Mouse (Mus musculus) embryonic facial prominence, embryonic 12.5 days (tissue): ENCODE measurements at regions not wholly inside any gene's neighbourhood (a gene's known extent, or its start where the extent isn't known, plus 50 kb on each side); places are given as distances from the start of the nearest gene placed in this dataset.

ENCODE experiments used
- ATAC-seq: fragments of 200-750 bp; cut with Nextera tagmentation; 2 replicates; pipeline ENCODE4 v1.8.0; 2017; ENCODE audit not compliant: insufficient number of reproducible peaks, insufficient read depth, low FRiP score, low TSS enrichment
- H3K27ac ChIP-seq: fragments of 300-500 bp; sonication (generic); 2 replicates; pipeline ENCODE4 v1.5.1; 2016; ENCODE audit warnings: mild to moderate bottlenecking
- H3K27me3 ChIP-seq: fragments of 300-500 bp; sonication (generic); 2 replicates; pipeline ENCODE4 v1.6.1; 2016; ENCODE audit warnings: mild to moderate bottlenecking, moderate library complexity
- H3K36me3 ChIP-seq: fragments of 300-500 bp; sonication (generic); 2 replicates; pipeline ENCODE4 v1.6.1; 2016; ENCODE audit warnings: mild to moderate bottlenecking
- H3K4me1 ChIP-seq: fragments of 300-500 bp; sonication (generic); 2 replicates; pipeline ENCODE4 v1.6.1; 2016
- H3K4me2 ChIP-seq: fragments of 300-500 bp; sonication (generic); replicated peaks from 2 replicates; pipeline ENCODE4 v1.6.1; 2016; ENCODE audit warnings: mild to moderate bottlenecking, moderate library complexity
- H3K4me3 ChIP-seq: fragments of 300-500 bp; sonication (generic); 2 replicates; pipeline ENCODE4 v1.5.1; 2016; ENCODE audit warnings: mild to moderate bottlenecking
- H3K9ac ChIP-seq: fragments of 300-500 bp; sonication (generic); 2 replicates; pipeline ENCODE4 v1.6.1; 2016; ENCODE audit warnings: mild to moderate bottlenecking, moderate library complexity
- H3K9me3 ChIP-seq: fragments of 300-500 bp; sonication (generic); 2 replicates; pipeline ENCODE4 v1.6.1; 2016; ENCODE audit warnings: mild to moderate bottlenecking, moderate library complexity
- WGBS: fragments of 180-500 bp; shearing (Covaris S2); methylation state at CpG from one replicate; pipeline ENCODE4 v1.1.7; 2016; 5-methylcytosine and 5-hydroxymethylcytosine counted together

DNA sequence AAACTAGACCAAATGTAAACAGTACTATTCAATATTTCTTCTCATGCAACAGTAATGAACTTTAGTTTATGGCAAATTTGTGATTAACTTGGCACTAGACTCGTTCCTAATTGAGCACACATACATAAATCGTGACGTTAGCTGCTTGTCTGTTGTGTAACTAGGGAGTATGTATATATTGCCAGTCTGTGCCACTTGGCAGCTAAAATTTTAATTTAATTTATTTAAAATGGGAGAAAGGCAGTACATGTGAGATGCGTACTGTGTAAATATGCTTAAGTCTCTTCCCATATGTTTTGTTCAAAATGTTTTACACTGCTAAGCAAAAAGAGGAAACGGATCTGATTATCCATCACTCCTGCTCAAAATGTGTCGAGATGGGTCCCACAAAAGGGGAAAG, 553.1 kb downstream of the Rwdd3 start:
- no peak for ATAC-seq
- 87% methylated on average over 6 of the region's 6 CpGs for WGBS
- H3K9me3 ChIP-seq = no peaks in the 10 kb centered on the region
- H3K9ac ChIP-seq = no peak overlapping the region
- H3K4me1 ChIP-seq = no peaks in the 10 kb centered on the region
- no peaks in the 10 kb centered on the region for H3K27me3 ChIP-seq
- no peak overlapping the region for H3K4me3 ChIP-seq
- no peaks in the 10 kb centered on the region for H3K36me3 ChIP-seq
- H3K27ac ChIP-seq = no peak overlapping the region
- H3K4me2 ChIP-seq = no peak overlapping the region

DNA sequence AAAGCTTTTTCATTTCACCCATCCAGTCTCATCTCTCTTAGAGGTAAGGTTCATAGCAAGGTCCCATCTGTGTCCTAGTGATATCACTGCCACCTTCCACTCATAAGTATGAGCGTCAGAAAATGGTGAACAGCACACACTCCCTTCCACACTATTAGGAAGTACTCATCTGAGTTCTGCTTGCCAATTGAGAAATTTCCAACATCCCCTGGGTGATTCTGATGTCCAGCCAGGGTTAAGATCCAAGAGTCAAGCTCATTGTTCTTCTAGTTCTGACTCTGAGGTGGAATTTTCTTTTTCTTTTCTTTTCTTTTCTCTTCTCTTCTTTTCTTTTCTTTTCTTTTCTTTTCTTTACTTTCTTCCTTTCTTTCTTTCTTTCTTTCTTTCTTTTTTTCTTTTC, 577.3 kb downstream of the Rwdd3 start:
- Histone ChIP-seq H3K4me3 (no peak overlapping the region), H3K27ac (no peak overlapping the region), H3K36me3 (no peaks in the 10 kb centered on the region), H3K4me1 (no peaks in the 10 kb centered on the region), H3K9me3 (no peaks in the 10 kb centered on the region), H3K27me3 (no peaks in the 10 kb centered on the region), H3K4me2 (no peak overlapping the region), H3K9ac (no peak overlapping the region)
- no peak for ATAC-seq
- 82% methylated on average over 1 of the region's 1 CpGs for WGBS

GRCm38 (mm10) chr3:120591183-120591582, 580.3 kb downstream of the Rwdd3 start:
- 56% methylated on average over 2 of the region's 2 CpGs for WGBS
- Histone ChIP-seq H3K4me1 (no peaks in the 10 kb centered on the region), H3K9ac (no peak overlapping the region), H3K4me2 (no peak overlapping the region), H3K36me3 (no peaks in the 10 kb centered on the region), H3K27ac (no peak overlapping the region), H3K9me3 (no peaks in the 10 kb centered on the region), H3K4me3 (no peak overlapping the region), H3K27me3 (no peaks in the 10 kb centered on the region)
- ATAC-seq = no peak

DNA sequence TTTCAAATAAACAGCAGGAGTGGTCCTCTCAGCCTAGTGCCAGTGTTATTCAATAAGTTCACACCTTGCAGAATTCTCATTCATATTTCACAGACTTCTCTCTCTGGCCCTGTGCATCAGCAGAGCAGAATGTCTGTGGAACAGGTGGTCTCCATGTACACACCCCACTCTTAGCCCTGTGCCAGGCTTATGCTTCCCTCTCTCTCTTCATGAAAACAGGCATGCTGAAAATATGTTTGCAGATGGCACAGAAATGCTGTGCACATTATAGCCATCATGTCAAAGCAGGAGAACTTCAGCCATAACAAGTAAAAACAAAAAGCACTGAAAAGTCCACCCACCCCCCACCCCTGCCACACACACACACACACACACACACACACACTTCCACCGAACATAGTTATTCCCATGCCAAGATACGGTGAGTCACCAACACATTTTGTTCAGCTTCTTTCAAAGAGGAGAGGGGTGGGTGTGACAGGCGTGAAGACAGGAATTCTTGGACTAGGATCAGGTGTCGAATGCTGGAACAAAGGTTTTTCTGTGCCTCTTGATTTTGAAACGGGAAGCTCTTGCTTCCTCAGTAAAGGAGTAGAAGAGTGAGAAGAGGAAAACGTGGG, 600.6 kb downstream of the Rwdd3 start:
- H3K4me3 ChIP-seq = no peak overlapping the region
- H3K9ac ChIP-seq = no peak overlapping the region
- WGBS = 21% methylated on average over 6 of the region's 6 CpGs
- no peak overlapping the region for H3K4me2 ChIP-seq
- H3K36me3 ChIP-seq = no peaks in the 10 kb centered on the region
- no peaks in the 10 kb centered on the region for H3K4me1 ChIP-seq
- no peaks in the 10 kb centered on the region for H3K9me3 ChIP-seq
- H3K27me3 ChIP-seq = no peaks in the 10 kb centered on the region
- H3K27ac ChIP-seq = no peak overlapping the region
- ATAC-seq = no peak

DNA sequence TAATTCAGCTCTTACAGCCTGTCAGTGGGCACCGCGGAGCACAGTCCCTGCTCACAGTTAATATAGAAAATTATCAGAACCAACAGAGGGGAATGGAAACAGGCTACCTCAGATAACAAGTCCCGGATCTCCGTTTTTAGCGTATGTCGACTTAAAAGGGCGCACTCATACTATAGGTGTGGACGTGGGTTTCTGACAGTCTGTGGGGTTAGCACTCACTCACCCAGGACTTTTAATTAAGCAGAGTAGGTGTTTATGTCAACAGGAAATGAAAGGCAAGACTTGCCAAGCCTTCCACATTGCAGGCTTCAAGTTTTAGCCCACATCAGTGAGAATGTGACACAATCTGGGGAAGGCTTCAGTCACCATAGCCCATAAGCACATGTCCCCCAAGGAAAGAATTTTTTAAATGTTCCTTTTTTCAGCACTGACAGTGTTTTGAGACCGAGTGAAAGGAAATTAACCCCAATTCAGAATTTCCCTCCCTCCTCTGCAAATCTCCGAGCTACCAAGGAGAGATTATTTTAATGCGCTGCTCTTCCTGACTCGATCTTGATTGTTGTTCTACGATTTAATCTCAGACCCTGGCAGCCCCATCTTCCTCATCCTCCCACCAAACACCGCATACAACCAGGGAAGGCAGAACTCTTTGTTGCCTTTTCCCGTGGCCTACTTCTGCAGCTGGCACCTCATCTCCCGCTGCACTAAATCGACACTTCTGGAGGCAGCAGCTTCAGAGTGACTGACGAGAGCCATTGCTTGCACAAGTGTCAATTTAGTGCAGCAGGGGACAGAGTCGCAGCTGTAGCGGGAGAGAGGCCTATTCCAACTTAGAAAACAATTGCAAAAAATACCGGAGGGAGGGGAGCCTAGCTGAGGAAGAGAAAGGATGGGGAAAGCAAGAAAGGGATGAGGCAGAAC, 629.7 kb downstream of the Rwdd3 start:
- Histone ChIP-seq H3K27me3 (no peaks in the 10 kb centered on the region), H3K4me3 (no peak overlapping the region), H3K4me1 (no peaks in the 10 kb centered on the region), H3K9ac (no peak overlapping the region), H3K9me3 (no peaks in the 10 kb centered on the region), H3K27ac (no peak overlapping the region), H3K4me2 (no peak overlapping the region), H3K36me3 (no peaks in the 10 kb centered on the region)
- WGBS = 56% methylated on average over 21 of the region's 21 CpGs
- no peak for ATAC-seq

- WGBS = 73% methylated on average over 3 of the region's 3 CpGs
- H3K9ac ChIP-seq = no peak overlapping the region
- H3K4me1 ChIP-seq = no peaks in the 10 kb centered on the region
- no peaks in the 10 kb centered on the region for H3K27me3 ChIP-seq
- no peak overlapping the region for H3K27ac ChIP-seq
- no peak overlapping the region for H3K4me3 ChIP-seq
- no peaks in the 10 kb centered on the region for H3K9me3 ChIP-seq
- ATAC-seq = no peak
- H3K4me2 ChIP-seq = no peak overlapping the region
- no peaks in the 10 kb centered on the region for H3K36me3 ChIP-seq
Measured at GRCm38 (mm10) chr3:120533901-120534300, 637.6 kb downstream of the Rwdd3 start.

- 78% methylated on average over 9 of the region's 9 CpGs for WGBS
- Histone ChIP-seq H3K4me2 (no peak overlapping the region), H3K27ac (no peak overlapping the region), H3K9me3 (no peaks in the 10 kb centered on the region), H3K9ac (no peak overlapping the region), H3K27me3 (no peaks in the 10 kb centered on the region), H3K4me3 (no peak overlapping the region), H3K36me3 (no peaks in the 10 kb centered on the region), H3K4me1 (no peaks in the 10 kb centered on the region)
- ATAC-seq = no peak
Measured at GRCm38 (mm10) chr3:120531880-120532580, 639.5 kb downstream of the Rwdd3 start.

DNA sequence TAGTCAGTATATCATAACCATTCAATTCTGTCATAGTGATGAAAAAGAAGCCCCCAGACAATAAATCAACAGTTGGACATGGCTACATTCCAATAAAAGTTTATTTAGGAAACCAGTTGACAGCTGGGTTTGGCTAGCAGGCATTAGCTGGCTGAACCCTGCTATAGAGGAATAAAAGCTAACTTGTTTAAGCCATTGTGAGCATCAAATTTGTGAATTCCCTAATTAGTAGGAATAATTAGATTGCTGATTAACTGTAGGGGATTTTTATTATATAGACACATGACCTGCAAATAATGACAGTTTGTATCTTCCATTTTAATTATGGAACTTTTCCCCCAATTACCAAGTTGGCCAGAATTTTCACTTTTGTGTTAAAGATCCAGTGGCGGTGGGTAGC, 659.8 kb downstream of the Rwdd3 start:
- H3K4me2 ChIP-seq = no peak overlapping the region
- no peak overlapping the region for H3K4me3 ChIP-seq
- no peaks in the 10 kb centered on the region for H3K9me3 ChIP-seq
- 97% methylated on average over 1 of the region's 1 CpGs for WGBS
- H3K4me1 ChIP-seq = no peaks in the 10 kb centered on the region
- H3K36me3 ChIP-seq = no peaks in the 10 kb centered on the region
- H3K9ac ChIP-seq = no peak overlapping the region
- no peak for ATAC-seq
- no peaks in the 10 kb centered on the region for H3K27me3 ChIP-seq
- no peak overlapping the region for H3K27ac ChIP-seq

DNA sequence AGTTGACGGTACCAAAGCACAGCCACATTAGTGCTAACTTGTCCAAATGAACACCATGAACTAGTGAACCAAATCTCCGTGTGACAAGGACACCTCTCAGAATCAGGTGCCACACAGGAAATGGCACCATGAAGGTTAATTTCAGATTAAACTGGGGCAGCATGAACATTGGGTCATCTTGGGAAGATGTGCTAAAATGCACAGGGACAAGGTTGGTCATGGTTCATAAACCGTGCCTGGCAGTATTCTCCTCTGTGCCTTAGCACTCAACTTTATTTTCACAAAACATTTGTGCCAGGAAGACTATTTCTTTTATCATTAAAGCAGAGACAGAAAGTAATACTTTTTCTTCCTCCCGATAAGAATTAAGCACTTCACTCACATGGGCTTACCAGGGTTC, 672.6 kb downstream of the Rwdd3 start:
- H3K9ac ChIP-seq = no peak overlapping the region
- H3K36me3 ChIP-seq = no peaks in the 10 kb centered on the region
- H3K4me2 ChIP-seq = no peak overlapping the region
- no peaks in the 10 kb centered on the region for H3K4me1 ChIP-seq
- no peaks in the 10 kb centered on the region for H3K9me3 ChIP-seq
- no peak overlapping the region for H3K4me3 ChIP-seq
- H3K27ac ChIP-seq = no peak overlapping the region
- WGBS = 76% methylated on average over 4 of the region's 4 CpGs
- no peaks in the 10 kb centered on the region for H3K27me3 ChIP-seq
- no peak for ATAC-seq

- H3K36me3 ChIP-seq = no peaks in the 10 kb centered on the region
- H3K27ac ChIP-seq = no peak overlapping the region
- no peaks in the 10 kb centered on the region for H3K27me3 ChIP-seq
- no peak overlapping the region for H3K4me2 ChIP-seq
- ATAC-seq = no peak
- no peaks in the 10 kb centered on the region for H3K4me1 ChIP-seq
- H3K9me3 ChIP-seq = no peaks in the 10 kb centered on the region
- 65% methylated on average over 1 of the region's 1 CpGs for WGBS
- H3K9ac ChIP-seq = no peak overlapping the region
- no peak overlapping the region for H3K4me3 ChIP-seq
Measured at GRCm38 (mm10) chr3:120477934-120478333, 693.6 kb downstream of the Rwdd3 start.

GRCm38 (mm10) chr3:120477232-120477631, 693.0 kb upstream of the Ptbp2 start:
- no peaks in the 10 kb centered on the region; the same call in 1 of the 2 replicates for H3K4me1 ChIP-seq
- H3K9me3 ChIP-seq = no peaks in the 10 kb centered on the region
- H3K27ac ChIP-seq = no peak overlapping the region
- H3K4me2 ChIP-seq = no peak overlapping the region
- no peaks in the 10 kb centered on the region for H3K27me3 ChIP-seq
- WGBS = 57% methylated on average over 2 of the region's 2 CpGs
- no peak overlapping the region for H3K4me3 ChIP-seq
- H3K9ac ChIP-seq = no peak overlapping the region
- H3K36me3 ChIP-seq = no peaks in the 10 kb centered on the region
- ATAC-seq = 0 out of 2 replicates have a peak, but pooled peaks have one; percentile 28

DNA sequence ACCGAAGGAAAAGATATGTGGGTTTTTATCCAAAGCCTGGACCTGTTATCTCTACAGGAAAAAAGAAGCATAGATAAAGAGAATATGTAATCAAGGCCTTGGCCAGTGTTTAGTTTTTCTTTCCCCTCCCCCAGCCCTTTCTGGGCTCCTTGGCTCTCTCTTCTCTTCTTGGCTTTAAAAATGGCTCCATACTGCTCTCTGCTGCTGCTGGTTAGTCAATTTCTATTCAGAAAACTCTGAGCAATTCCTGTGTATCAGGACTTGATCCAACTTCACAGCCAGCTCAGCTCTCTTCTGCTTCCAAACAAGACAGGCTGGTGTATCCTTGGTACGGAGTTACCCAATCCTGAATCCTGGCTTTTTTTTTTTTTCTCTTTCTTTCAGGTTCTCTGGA, 689.4 kb upstream of the Ptbp2 start:
- WGBS = 54% methylated on average over 2 of the region's 2 CpGs
- Histone ChIP-seq H3K27ac (no peak overlapping the region), H3K9me3 (no peaks in the 10 kb centered on the region), H3K4me2 (no peak overlapping the region), H3K4me1 (no peaks in the 10 kb centered on the region; the same call in 1 of the 2 replicates), H3K27me3 (no peaks in the 10 kb centered on the region), H3K36me3 (no peaks in the 10 kb centered on the region), H3K9ac (no peak overlapping the region), H3K4me3 (no peak overlapping the region)
- ATAC-seq = no peak
